Mouse (Mus musculus): ENCODE data around the gene Cbx5.
A peak's percentile ranks its signal among the peaks of the same experiment; 100 is the strongest.

- TF ChIP-seq POLR2A (IDR thresholded peaks at IDR 0.05; ENCODE audit: low read depth, low read length) (no peak), KAT2A (IDR thresholded peaks at IDR 0.05; ENCODE audit: insufficient replicate concordance, low read length) (no peak), UBTF (IDR thresholded peaks at IDR 0.05; ENCODE audit: low read depth, low read length) (no peak), CTCF (conservative IDR thresholded peaks at IDR 0.05 in 1 of 2, IDR thresholded peaks at IDR 0.05 in 1 of 2; ENCODE audit: low read depth in 2 of 2, low read length in 2 of 2) (peak in 1 of 2 experiments; percentile 48; a peak in 2 of 4 replicates), MAFK (IDR thresholded peaks at IDR 0.05; ENCODE audit: insufficient replicate concordance, low read length) (no peak), CHD1 (IDR thresholded peaks at IDR 0.05; ENCODE audit: low read depth, low read length) (no peak), POLR2AphosphoS2 (IDR thresholded peaks at IDR 0.05; ENCODE audit: low read depth, low read length) (no peak), CHD2 (IDR thresholded peaks at IDR 0.05; ENCODE audit: low read length) (no peak), ZNF384 (IDR thresholded peaks at IDR 0.05; ENCODE audit: low read depth, low read length) (no peak), ETS1 (conservative IDR thresholded peaks at IDR 0.05; ENCODE audit: low read depth, low read length) (no peak)
These were observed 55.7 kb downstream of the Cbx5 start for GRCm38 (mm10) chr15:103183651-103184610.

Data from CH12.LX (cell line).